ENCODE assay signal across 12 mouse cellular contexts in the genomic region with DNA sequence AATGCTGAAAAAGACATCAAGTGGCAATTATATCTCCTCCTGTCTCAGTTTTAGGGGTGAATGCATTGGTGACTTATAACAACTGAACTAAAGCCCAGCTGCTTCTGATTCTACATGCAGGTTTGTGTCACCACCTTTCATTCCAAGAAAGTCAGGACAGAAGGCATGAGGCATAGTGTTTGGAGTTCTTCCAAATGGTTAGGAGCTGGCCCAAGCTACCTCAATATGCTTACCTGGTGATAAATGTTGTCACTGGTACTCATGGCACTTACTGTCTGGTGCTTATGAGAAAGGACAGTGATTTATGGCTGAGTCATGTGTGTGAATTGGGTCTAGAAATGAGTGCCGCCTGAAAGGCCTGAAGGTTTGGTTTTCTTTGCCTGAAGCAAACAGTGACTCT.
"Had no signal": no experiment of that assay in that cellular context is flagged by ENCODE, and none has a peak within 500 bp of the region (broad histone marks: within the 10 kb centered on the region; RNA-seq: fewer than 3 reads in every experiment).

No protein-coding gene starts in this region.

- H3K9ac ChIP-seq: limb, embryonic 12.5 days; liver, embryonic 13.5 days; liver, postnatal 0 days; lung, embryonic 15.5 days had no signal

- H3K4me3 ChIP-seq: limb, embryonic 12.5 days; liver, embryonic 13.5 days; lung, embryonic 15.5 days; megakaryocyte, embryonic 14.5 days had no signal

- H3K4me1 ChIP-seq: liver, embryonic 13.5 days; lung, embryonic 15.5 days; megakaryocyte, embryonic 14.5 days had no signal

- ATAC-seq: liver, postnatal 0 days had no signal

- H3K27ac ChIP-seq: limb, embryonic 12.5 days; liver, embryonic 13.5 days; lung, embryonic 15.5 days; macrophage had no signal

- DNase-seq: kidney, postnatal 36 days; liver; liver, embryonic 13.5 days; liver, postnatal 0 days; lung, postnatal 14 days; thymus, adult 18-20 months; thymus, postnatal 25 days had no signal

- H3K4me2 ChIP-seq: limb, embryonic 12.5 days; liver, embryonic 13.5 days; lung, embryonic 15.5 days; midbrain, embryonic 11.5 days had no signal

- H3K27me3 ChIP-seq: limb, embryonic 12.5 days; liver, embryonic 13.5 days; lung, embryonic 15.5 days; megakaryocyte, embryonic 14.5 days had no signal

- H3K36me3 ChIP-seq: limb, embryonic 12.5 days; liver, embryonic 13.5 days; lung, embryonic 15.5 days had no signal

- H3K9me3 ChIP-seq: limb, embryonic 12.5 days; liver, embryonic 13.5 days; lung, embryonic 15.5 days; megakaryocyte, embryonic 14.5 days had no signal
